Mouse (Mus musculus) megakaryocyte-erythroid progenitor cell, adult 5 weeks (primary cell): ENCODE measurements around the gene Gm4307. TPM values are rescaled to one million over a fixed set of nuclear protein-coding genes. Genes with fewer than 3 reads are reported as not detected.

Source experiments
- polyA plus RNA-seq: library from polyadenylated mRNA; stranded (reverse); fragments of >175 nt; gene quantifications from 2 replicates; pipeline ENCODE4 v1.2.3, GENCODE M21; 2012

Gm4307 gene
- not detected in 2 replicates for polyA plus RNA-seq

GRCm38 (mm10) chr10:100361038-100361437 is at the start of gene Gm4307:
Gene Gm4307 (plus strand): TSS chr10:100361338.

GRCm38 (mm10) chr10:100335376-100335775 is 25.8 kb upstream of the Gm4307 start, which contains the start of gene Gm4301:
Gene Gm4301 (plus strand): TSS chr10:100335676.

GRCm38 (mm10) chr10:100340536-100340935 is 20.6 kb upstream of the Gm4307 start, which contains the start of gene Gm4302:
Gene Gm4302 (plus strand): TSS chr10:100340836.

GRCm38 (mm10) chr10:100345672-100346071 is 15.5 kb upstream of the Gm4307 start, which contains the start of gene Gm4303:
Gene Gm4303 (plus strand): TSS chr10:100345972.

GRCm38 (mm10) chr10:100350793-100351192 is 10.3 kb upstream of the Gm4307 start, which contains the start of gene Gm4305:
Gene Gm4305 (plus strand): TSS chr10:100351093.

GRCm38 (mm10) chr10:100382460-100382859 is 21.3 kb downstream of the Gm4307 start, which contains the start of gene Gm4312:
Gene Gm4312 (minus strand): TSS chr10:100382560.

Other genes with a start within 250 kb of the Gm4307 start
- not detected in 2 replicates for gene Gm4301, start 25.7 kb upstream of the Gm4307 start, polyA plus RNA-seq
- gene Gm4302, start 20.5 kb upstream of the Gm4307 start, polyA plus RNA-seq = not detected in 2 replicates
- gene Gm4303, start 15.4 kb upstream of the Gm4307 start, polyA plus RNA-seq = not detected in 2 replicates
- gene Gm4305, start 10.2 kb upstream of the Gm4307 start, polyA plus RNA-seq = not detected in 2 replicates
- not detected in 2 replicates for gene Gm4312, start 21.2 kb downstream of the Gm4307 start, polyA plus RNA-seq
- gene Tmtc3, start 126.0 kb downstream of the Gm4307 start, polyA plus RNA-seq = 3.2 and 4.2 TPM in 2 replicates
- gene Cep290, start 126.2 kb downstream of the Gm4307 start, polyA plus RNA-seq = 0.43 and 1.1 TPM in 2 replicates
- 2.0 and 3.2 TPM in 2 replicates for gene 4930430F08Rik, start 229.1 kb downstream of the Gm4307 start, polyA plus RNA-seq
- not detected in 2 replicates for gene 1700017N19Rik, start 229.1 kb downstream of the Gm4307 start, polyA plus RNA-seq